Mouse (Mus musculus) liver, adult 2 months (tissue): ENCODE measurements at regions not wholly inside any gene's neighbourhood (a gene's known extent, or its start where the extent isn't known, plus 50 kb on each side); places are given as distances from the start of the nearest gene placed in this dataset.

ENCODE experiments used
- DNase-seq: peaks from one replicate; pipeline ENCODE4 v3.0.0-alpha.2; 2011; ENCODE audit warnings: low read depth, low spot score; ENCODE audit errors: extremely low read depth
- H3K27ac ChIP-seq: fragments of 200-500 bp; replicated peaks from 2 replicates; pipeline ENCODE4 v1.5.1; 2012; ENCODE audit warnings: low read depth, mild to moderate bottlenecking, control low read depth, inconsistent platforms, low read length; ENCODE audit not compliant: insufficient read depth
- H3K27me3 ChIP-seq: fragments of 200-500 bp; 2 replicates; pipeline ENCODE4 v1.6.1; 2012; ENCODE audit warnings: mild to moderate bottlenecking, moderate library complexity, low read length, inconsistent platforms; ENCODE audit not compliant: control insufficient read depth, insufficient read depth
- H3K36me3 ChIP-seq: fragments of 200-500 bp; 2 replicates; pipeline ENCODE4 v1.6.1; 2012; ENCODE audit warnings: low read length, inconsistent platforms; ENCODE audit not compliant: control insufficient read depth, insufficient read depth
- H3K4me1 ChIP-seq: fragments of 200-500 bp; 2 replicates; pipeline ENCODE4 v1.6.1; 2011; ENCODE audit warnings: low read length; ENCODE audit not compliant: control insufficient read depth, insufficient read depth
- H3K4me3 ChIP-seq: fragments of 200-500 bp; 2 replicates; pipeline ENCODE4 v1.5.1; 2011; ENCODE audit warnings: low read depth, mild to moderate bottlenecking, control low read depth, low read length, moderate library complexity; ENCODE audit not compliant: insufficient read depth
- H3K79me2 ChIP-seq: fragments of 200-500 bp; 2 replicates; pipeline ENCODE4 v1.6.1; 2012; ENCODE audit warnings: inconsistent platforms, mild to moderate bottlenecking, low read length, moderate library complexity; ENCODE audit not compliant: control insufficient read depth, insufficient read depth
- H3K9ac ChIP-seq: fragments of 200-500 bp; 2 replicates; pipeline ENCODE4 v1.6.1; 2012; ENCODE audit warnings: low read depth, mild to moderate bottlenecking, control low read depth, inconsistent platforms, low read length
- CTCF ChIP-seq: fragments of 200-500 bp; IDR thresholded peaks from 2 replicates; pipeline ENCODE4 v1.5.1; 2011; ENCODE audit warnings: low read depth, low read length, control low read depth
- POLR2A ChIP-seq: fragments of 200-500 bp; IDR thresholded peaks from 2 replicates; pipeline ENCODE4 v1.6.1; 2011; ENCODE audit warnings: low read length, control low read depth; ENCODE audit not compliant: insufficient read depth; ENCODE audit errors: extremely low read depth
- WGBS: fragments of 180-500 bp; shearing (Covaris S2); methylation state at CpG from one replicate; pipeline ENCODE4 v1.1.7; 2018; 5-methylcytosine and 5-hydroxymethylcytosine counted together

DNA sequence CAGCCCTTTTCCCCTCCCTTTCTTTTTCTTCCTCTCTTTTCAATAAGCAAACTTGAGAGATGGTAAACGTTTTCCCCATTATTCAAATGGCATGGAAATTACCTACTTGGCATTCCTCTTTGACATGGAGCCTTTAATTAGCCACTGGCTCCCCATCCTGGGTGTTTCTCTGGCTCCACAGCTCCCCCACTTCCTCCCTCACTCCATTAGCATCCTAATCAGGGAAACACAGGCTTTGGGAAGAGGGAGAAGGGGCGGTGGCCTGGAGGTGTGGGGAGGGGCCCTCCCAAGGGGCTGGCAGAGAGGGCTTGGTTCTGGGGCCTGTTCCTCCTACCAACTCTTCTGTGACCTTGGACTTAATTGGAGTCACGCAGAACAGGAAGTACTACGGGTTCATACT, 132.7 kb downstream of the Cct6b start:
- H3K27ac ChIP-seq = no peak overlapping the region
- no peak for DNase-seq
- H3K27me3 ChIP-seq = no peaks in the 10 kb centered on the region

DNA sequence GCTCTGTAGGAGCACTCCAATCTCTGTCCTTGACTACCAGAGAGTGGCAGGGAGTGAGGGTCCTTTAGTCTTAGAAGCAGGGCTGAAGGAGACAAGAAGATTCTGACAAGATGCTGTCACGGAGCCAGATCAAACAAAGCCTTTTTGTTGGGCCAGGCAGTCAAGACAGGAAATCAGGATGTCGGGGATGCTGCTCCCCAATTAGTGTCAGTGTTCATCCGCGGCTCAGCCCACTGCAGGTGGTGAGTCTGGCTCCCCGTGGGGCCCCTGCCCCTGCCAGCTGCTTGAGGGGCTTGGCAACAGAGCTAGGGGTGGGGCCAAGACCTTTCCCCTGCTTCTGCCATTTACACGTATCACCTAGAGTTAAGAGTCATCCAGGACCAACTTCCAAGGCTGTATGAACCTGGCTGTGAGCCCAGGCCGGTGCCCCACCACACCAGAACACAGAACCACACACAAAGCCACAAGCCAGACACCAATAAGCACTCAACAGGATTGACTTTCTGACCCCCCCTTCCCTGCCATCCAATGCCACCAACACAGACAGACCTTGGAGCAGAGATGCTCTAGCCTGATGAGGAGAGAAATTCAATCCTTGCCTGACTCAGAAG, 137.5 kb downstream of the Cct6b start:
- no peaks in the 10 kb centered on the region for H3K79me2 ChIP-seq
- WGBS = 48% methylated on average over 7 of the region's 7 CpGs
- no peaks in the 10 kb centered on the region for H3K27me3 ChIP-seq
- no peak for DNase-seq
- no peak overlapping the region for H3K4me3 ChIP-seq
- no peak overlapping the region for H3K9ac ChIP-seq
- H3K4me1 ChIP-seq = no peaks in the 10 kb centered on the region
- no peaks in the 10 kb centered on the region for H3K36me3 ChIP-seq
- H3K27ac ChIP-seq = no peak overlapping the region
- no peak for TF ChIP-seq CTCF
- TF ChIP-seq POLR2A = no peak

More for the DNA sequence above, 132.7 kb downstream of the Cct6b start:
- Histone ChIP-seq H3K36me3 (no peaks in the 10 kb centered on the region), H3K9ac (no peak overlapping the region), H3K79me2 (no peaks in the 10 kb centered on the region), H3K4me1 (no peaks in the 10 kb centered on the region), H3K4me3 (no peak overlapping the region)
- no peak for TF ChIP-seq CTCF
- TF ChIP-seq POLR2A = no peak
- WGBS = 41% methylated on average over 4 of the region's 4 CpGs

DNA sequence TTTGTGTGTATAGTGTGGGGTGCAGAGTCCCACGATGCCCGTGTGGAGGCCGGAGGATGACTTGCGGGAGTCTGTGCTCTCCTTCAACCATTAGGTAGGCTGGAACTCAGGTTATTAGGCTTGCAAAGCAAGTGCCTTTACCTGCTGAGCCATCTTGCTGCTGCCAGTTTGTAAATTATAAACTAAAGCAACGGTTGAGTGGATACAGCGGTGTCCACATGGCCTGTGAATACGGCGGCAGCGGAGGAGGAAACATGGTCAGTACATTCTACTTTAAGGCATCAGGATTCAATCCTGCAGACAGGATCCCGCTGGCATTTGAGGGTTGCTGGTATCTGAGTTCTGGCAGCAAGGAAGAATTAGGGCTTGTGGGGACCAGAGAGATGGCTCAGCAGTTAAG, 143.1 kb downstream of the Cct6b start:
- H3K4me1 ChIP-seq = peaks cover 4% of the 10 kb centered on the region; the same call in 1 of the 2 replicates

DNA sequence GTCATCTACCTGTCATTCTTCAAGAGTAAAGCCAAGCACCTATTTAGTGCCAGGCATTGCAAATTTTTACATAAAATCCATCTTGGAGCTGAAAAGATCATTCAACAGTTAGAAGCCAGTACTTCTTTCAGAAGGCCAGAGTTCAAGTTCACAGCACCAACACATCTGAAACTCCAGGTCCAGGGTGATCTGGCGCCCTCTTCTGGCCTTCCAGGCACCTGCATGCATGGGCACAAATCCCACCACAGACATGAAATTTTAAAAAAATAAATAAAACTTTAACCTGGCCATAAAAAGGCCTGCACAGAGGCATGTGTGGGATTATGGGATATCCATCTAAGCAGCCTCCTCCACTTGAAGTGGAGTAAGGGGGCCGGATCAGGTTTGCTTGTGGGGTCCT, 144.7 kb downstream of the Cct6b start:
- Histone ChIP-seq H3K79me2 (no peaks in the 10 kb centered on the region), H3K27ac (no peak overlapping the region), H3K36me3 (no peaks in the 10 kb centered on the region), H3K27me3 (0 out of 2 replicates have a peak, but pooled peaks cover 3% of the 10 kb centered on the region), H3K4me1 (peaks cover 4% of the 10 kb centered on the region; the same call in 1 of the 2 replicates), H3K4me3 (no peak overlapping the region), H3K9ac (no peak overlapping the region)
- TF ChIP-seq CTCF (peak; percentile 57), POLR2A (no peak)
- 54% methylated on average over 2 of the region's 2 CpGs for WGBS
- no peak for DNase-seq

More for the DNA sequence above, 143.1 kb downstream of the Cct6b start:
- H3K27me3 ChIP-seq = 0 out of 2 replicates have a peak, but pooled peaks cover 3% of the 10 kb centered on the region
- H3K79me2 ChIP-seq = no peaks in the 10 kb centered on the region
- no peak overlapping the region for H3K27ac ChIP-seq
- no peak overlapping the region for H3K4me3 ChIP-seq
- H3K36me3 ChIP-seq = no peaks in the 10 kb centered on the region
- no peak for DNase-seq
- H3K9ac ChIP-seq = no peak overlapping the region
- WGBS = 88% methylated on average over 10 of the region's 10 CpGs
- no peak for TF ChIP-seq CTCF
- TF ChIP-seq POLR2A = no peak

DNA sequence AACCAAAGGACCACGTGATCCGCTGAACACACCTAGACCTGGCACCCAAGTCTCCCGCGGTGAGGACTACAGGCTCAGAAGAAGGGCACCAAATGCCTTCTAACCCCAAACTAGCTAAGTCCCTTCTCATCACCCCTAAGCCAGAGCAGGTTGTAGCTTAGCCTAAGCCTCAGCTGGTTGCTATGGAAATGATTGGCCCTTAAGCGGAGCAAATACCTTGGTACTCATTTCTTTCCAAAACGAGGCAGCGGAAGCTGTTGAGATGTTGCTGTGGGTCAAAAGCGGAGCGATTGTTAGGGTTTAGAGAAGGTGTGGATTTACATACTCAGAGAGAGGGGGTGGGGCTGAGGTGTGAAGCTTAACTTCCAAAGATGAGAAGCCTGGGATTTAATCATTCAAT, 145.7 kb downstream of the Cct6b start:
- H3K27me3 ChIP-seq = 0 out of 2 replicates have a peak, but pooled peaks cover 3% of the 10 kb centered on the region
- WGBS = 5% methylated on average over 9 of the region's 9 CpGs
- H3K4me3 ChIP-seq = 0 out of 2 replicates have a peak overlapping the region, but pooled peaks have one; percentile 5
- H3K4me1 ChIP-seq = peaks cover 4% of the 10 kb centered on the region; the same call in 1 of the 2 replicates
- no peak overlapping the region; the same call in 1 of the 2 replicates for H3K9ac ChIP-seq
- TF ChIP-seq POLR2A (no peak), CTCF (no peak)
- no peak overlapping the region for H3K27ac ChIP-seq
- H3K36me3 ChIP-seq = no peaks in the 10 kb centered on the region
- no peaks in the 10 kb centered on the region for H3K79me2 ChIP-seq
- DNase-seq = peak; percentile 14

DNA sequence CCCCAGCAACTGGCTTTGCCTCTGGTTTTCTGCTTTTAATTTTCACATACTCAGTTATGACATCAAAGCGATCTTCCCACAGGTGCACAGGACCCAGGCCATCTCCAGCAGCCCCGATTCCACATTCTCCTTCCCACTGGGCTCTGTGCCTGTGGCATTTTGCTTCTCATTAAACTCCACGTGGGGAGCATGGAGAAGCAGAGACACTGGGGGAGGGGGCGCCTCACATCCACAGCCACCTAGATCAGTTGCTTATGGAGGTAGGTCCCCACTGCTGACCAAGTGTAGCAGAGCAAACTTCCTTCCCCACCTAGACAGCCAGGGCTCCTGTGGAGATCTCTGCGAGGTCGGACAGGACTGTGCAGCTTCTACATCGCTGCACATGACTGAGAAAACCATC, 147.3 kb downstream of the Cct6b start:
- Histone ChIP-seq H3K27me3 (0 out of 2 replicates have a peak, but pooled peaks cover 3% of the 10 kb centered on the region), H3K36me3 (no peaks in the 10 kb centered on the region), H3K27ac (no peak overlapping the region), H3K79me2 (no peaks in the 10 kb centered on the region), H3K4me3 (no peak overlapping the region), H3K9ac (no peak overlapping the region), H3K4me1 (peaks cover 4% of the 10 kb centered on the region; the same call in 1 of the 2 replicates)
- TF ChIP-seq POLR2A = no peak
- TF ChIP-seq CTCF = no peak
- 65% methylated on average over 7 of the region's 7 CpGs for WGBS
- no peak for DNase-seq
